Mouse (Mus musculus) megakaryocyte, embryonic 14.5 days (primary cell): ENCODE data around the gene Gpr3.

Experiments
- FLI1 ChIP-seq: IDR thresholded peaks from 2 replicates; pipeline ENCODE4 v1.6.1; 2012; ENCODE audit warnings: low read length, inconsistent platforms, mixed read lengths
- GATA1 ChIP-seq: IDR thresholded peaks from 3 replicates; pipeline ENCODE4 v1.6.1; 2012; ENCODE audit warnings: mixed read lengths, low read length, inconsistent platforms, borderline replicate concordance

DNA sequence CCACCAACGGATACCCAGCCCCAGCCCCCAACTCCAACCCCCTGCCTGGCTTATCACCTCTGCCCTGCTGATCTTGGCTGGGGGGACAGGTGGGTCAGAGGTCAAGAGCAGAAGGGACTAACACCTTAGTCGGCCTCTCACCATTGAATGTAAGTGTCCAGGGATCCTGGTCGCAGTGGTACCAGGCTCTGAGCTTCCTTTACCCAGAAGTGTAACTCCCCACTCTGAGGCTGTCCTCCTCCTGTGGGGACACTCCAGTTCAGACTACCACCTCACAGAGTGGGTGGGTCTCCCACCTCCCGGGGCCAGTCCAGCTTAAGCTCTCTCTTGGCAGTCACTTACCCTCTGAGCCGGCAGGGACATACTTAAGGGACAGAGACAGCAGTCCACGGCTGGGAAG lies 43.1 kb upstream of the Gpr3 start:
- TF ChIP-seq GATA1 (no peak), FLI1 (no peak)
